Mouse (Mus musculus): ENCODE data around the gene Zfp273. TPM values are rescaled to one million over a fixed set of nuclear protein-coding genes. Genes with fewer than 3 reads are reported as not detected.
"Not testable (repeated sequence)": the region's sequence is repeated elsewhere in the genome, so short reads cannot be mapped to it uniquely, and the experiment has no call there.

Gene Zfp273
- polyA plus RNA-seq, 1 experiment from 2014 or later, result 8.0 TPM

DNA sequence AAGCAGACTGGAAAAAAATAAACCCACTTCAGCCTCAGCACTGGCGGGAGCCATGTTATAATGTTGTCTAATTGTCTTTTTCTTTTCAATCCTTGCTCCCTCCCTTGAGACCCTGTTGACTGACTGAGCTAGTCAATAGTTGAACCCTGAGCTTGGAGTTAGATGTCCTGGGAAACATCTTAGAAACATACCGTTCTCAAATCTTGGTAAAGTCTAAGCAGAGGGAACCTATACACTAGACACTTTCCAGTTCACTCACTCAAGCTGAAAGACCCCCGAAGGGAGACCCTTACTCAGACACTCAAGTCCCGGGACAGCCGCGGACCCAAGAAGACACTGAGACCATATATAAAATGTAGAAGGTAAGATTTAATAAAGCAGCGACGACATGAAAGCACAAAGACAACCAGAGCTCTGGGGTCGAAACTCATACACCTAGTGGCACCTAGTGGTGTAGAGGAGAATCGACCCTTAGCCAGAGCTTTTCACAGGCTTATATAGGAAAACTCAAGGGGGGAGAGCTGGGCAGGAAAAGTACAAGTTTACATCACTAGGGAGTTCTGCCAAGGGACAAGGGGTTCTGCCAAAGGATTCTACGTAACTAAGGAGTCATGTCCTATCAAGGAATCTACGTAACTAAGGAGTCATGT is 62.6 kb downstream of the Zfp273 start:
- H3K9me3 ChIP-seq; H3K36me3 ChIP-seq; H3K4me1 ChIP-seq (replicated peaks); H3K27me3 ChIP-seq; H3K4me3 ChIP-seq (replicated peaks); ATAC-seq (ENCODE audit: insufficient number of reproducible peaks, insufficient read depth, low FRiP score, low TSS enrichment, low read depth); H3K27ac ChIP-seq; H3K9ac ChIP-seq (replicated peaks); H3K4me2 ChIP-seq: not testable (repeated sequence)
- WGBS, result 41% methylated on average over 7 of the region's 12 CpGs

Other genes starting within 250 kb of the Zfp273 start
- gene Zfp729b, start 204.0 kb upstream of the Zfp273 start, polyA plus RNA-seq (2016; fragmentation: Nextera tagmentation; extraction: Ambion mirVana), result 5.3 TPM in 2 replicates
- gene Gm49345, start 176.0 kb upstream of the Zfp273 start, polyA plus RNA-seq (2016; fragmentation: Nextera tagmentation; extraction: Ambion mirVana), result 0.20 TPM in 1 of 2 replicates, not detected in the other
- 3.4 and 3.6 TPM in 2 replicates for gene Zfp729a, start 175.9 kb upstream of the Zfp273 start, polyA plus RNA-seq (2016; fragmentation: Nextera tagmentation; extraction: Ambion mirVana)
- 15.1 and 15.8 TPM in 2 replicates for gene Zfp738, start 126.7 kb upstream of the Zfp273 start, polyA plus RNA-seq (2016; fragmentation: Nextera tagmentation; extraction: Ambion mirVana)
- 8.4 and 9.3 TPM in 2 replicates for gene Zfp65, start 84.6 kb upstream of the Zfp273 start, polyA plus RNA-seq (2016; fragmentation: Nextera tagmentation; extraction: Ambion mirVana)
- 5.4 and 7.3 TPM in 2 replicates for gene Zfp85, start 58.5 kb upstream of the Zfp273 start, polyA plus RNA-seq (2016; fragmentation: Nextera tagmentation; extraction: Ambion mirVana)
- gene Zfp493, start 34.0 kb upstream of the Zfp273 start, polyA plus RNA-seq (2016; fragmentation: Nextera tagmentation; extraction: Ambion mirVana), result 2.4 and 3.0 TPM in 2 replicates
- 3.5 TPM in 2 replicates for gene Gm10037, start 17.4 kb downstream of the Zfp273 start, polyA plus RNA-seq (2016; fragmentation: Nextera tagmentation; extraction: Ambion mirVana)
- not detected in 2 replicates for gene BC048507, start 49.6 kb downstream of the Zfp273 start, polyA plus RNA-seq (2016; fragmentation: Nextera tagmentation; extraction: Ambion mirVana)

All from limb, embryonic 12.5 days (tissue).